Mouse (Mus musculus) MEL (cell line): ENCODE results near the gene Ano6.

Experiments used
- GATA1 ChIP-seq: IDR thresholded peaks from 2 replicates; pipeline ENCODE4 v1.6.1; 2011; ENCODE audit warnings: low read depth, low read length, improper control_type of control experiment
- NELFE ChIP-seq: IDR thresholded peaks from 2 replicates; pipeline ENCODE4 v1.6.1; 2011; ENCODE audit warnings: low read depth, low read length, improper control_type of control experiment
- NRF1 ChIP-seq: IDR thresholded peaks from 2 replicates; pipeline ENCODE4 v1.6.1; 2014; ENCODE audit warnings: low read depth, mild to moderate bottlenecking, inconsistent platforms, low read length, improper control_type of control experiment, moderate library complexity; ENCODE audit not compliant: poor library complexity, insufficient read depth, severe bottlenecking
- POLR2A ChIP-seq, 2 experiments: IDR thresholded peaks; 2 replicates each; pipeline ENCODE4 v1.6.1; 2011 to 2012; ENCODE audit warnings: low read length in 2 of 2, mild to moderate bottlenecking in 2 of 2, control low read depth in 1 of 2, improper control_type of control experiment in 1 of 2, low read depth in 1 of 2, moderate library complexity in 1 of 2; ENCODE audit not compliant: control insufficient read depth in 1 of 2, insufficient read depth in 1 of 2, poor library complexity in 1 of 2
- TCF12 ChIP-seq: IDR thresholded peaks from 2 replicates; pipeline ENCODE4 v1.6.1; 2014; ENCODE audit warnings: low read depth, mild to moderate bottlenecking, inconsistent platforms, low read length, improper control_type of control experiment, moderate library complexity
- ZC3H11A ChIP-seq: IDR thresholded peaks from 2 replicates; pipeline ENCODE4 v1.6.1; 2012; ENCODE audit warnings: low read depth, mild to moderate bottlenecking, inconsistent platforms, low read length, improper control_type of control experiment

- TF ChIP-seq NRF1 = no peak
- no peak for TF ChIP-seq TCF12
- TF ChIP-seq NELFE = no peak
- TF ChIP-seq POLR2A (IDR thresholded peaks at IDR 0.05; ENCODE audit: control insufficient read depth in 1 of 2, insufficient read depth in 1 of 2, low read depth in 1 of 2, low read length in 2 of 2, poor library complexity in 1 of 2) = no peak
- no peak for TF ChIP-seq GATA1
- TF ChIP-seq ZC3H11A = no peak
Observed at GRCm38 (mm10) chr15:95839789-95840188, 49.1 kb downstream of the Ano6 start.
